ENCODE assay signal across 9 mouse cellular contexts in genomic region chr9:14697903-14698302, GRCm38 (mm10). TPM values are rescaled to one million over a fixed set of nuclear protein-coding genes. Genes with fewer than 3 reads are reported as not detected.
DNase-seq lines count a peak whose midpoint lies in the region; ATAC-seq and TF ChIP-seq lines count a peak whose summit lies in the region.
"Had no signal": no experiment of that assay in that cellular context is flagged by ENCODE, and none has a peak within 500 bp of the region (broad histone marks: within the 10 kb centered on the region; RNA-seq: fewer than 3 reads in every experiment).

No protein-coding gene starts in this region.

- no peaks in the 10 kb centered on the region for H3K4me1 ChIP-seq in bone marrow, adult 2 months (ENCODE audit: control insufficient read depth, insufficient read depth, low read length)
- H3K4me1 ChIP-seq: neural tube, embryonic 12.5 days had no signal

- no peak overlapping the region for H3K27ac ChIP-seq in bone marrow, adult 2 months (ENCODE audit: control insufficient read depth, insufficient read depth, low read depth, low read length, poor library complexity)
- H3K27ac ChIP-seq: neural tube, embryonic 12.5 days had no signal

- ATAC-seq in frontal cortex, adult (ENCODE audit: low TSS enrichment), result 0 out of 2 replicates have a peak, but pooled peaks have one; percentile 11

- TF ChIP-seq POLR2A in bone marrow, adult 2 months (IDR thresholded peaks at IDR 0.05; ENCODE audit: borderline replicate concordance, control insufficient read depth, low read depth, low read length), result no peak

- WGBS in bone marrow, adult 2 months, result 39% methylated on average over 4 of the region's 4 CpGs

- no peak for DNase-seq in frontal cortex, postnatal 36 days (ENCODE audit: low spot score in 2 of 2)
- peak; percentile 67 for DNase-seq in A20 (ENCODE audit: low read depth, low spot score)
- DNase-seq in lung, postnatal 36 days, result peak; percentile 67
- no peak for DNase-seq in neural tube, embryonic 10.5 days (ENCODE audit: extremely low spot score, low spot score)
- DNase-seq in ovary, postnatal 10 days (ENCODE audit: low spot score), result no peak
- DNase-seq in gastrocnemius, postnatal 14 days, result no peak

- intact Hi-C loops in gastrocnemius, postnatal 14 days (cut with DNase I; ENCODE audit: low total_unique reads), result loop anchor here (5.0 kb wide), 1 partner anchor 176 kb away; no protein-coding TSS in a partner anchor

- H3K4me3 ChIP-seq in bone marrow, adult 2 months (replicated peaks; ENCODE audit: control insufficient read depth, low read depth, low read length), result no peak overlapping the region
- H3K4me3 ChIP-seq: neural tube, embryonic 12.5 days had no signal

- peak; percentile 78 for TF ChIP-seq CTCF in bone marrow, adult 2 months (IDR thresholded peaks at IDR 0.05; ENCODE audit: control insufficient read depth, insufficient read depth, low read length)

RNA-seq across cellular contexts. Expression of gene Piwil4, which starts 42.6 kb away (rescaled TPM):
- 3.5 and 8.3 TPM in 2 replicates for polyA plus RNA-seq in bone marrow, adult 2 months (2011; ENCODE audit: insufficient read depth, insufficient read length, low replicate concordance, missing spikeins)
- total RNA-seq in gastrocnemius, postnatal 14 days (2021), result under 1 TPM in 1 of 2 experiments, not detected in 1; 0.10 TPM

RNA-seq across cellular contexts. Expression of gene Amotl1, which starts 53.0 kb away (rescaled TPM):
- 2.7 and 2.9 TPM in 2 replicates for polyA plus RNA-seq in bone marrow, adult 2 months (2011; ENCODE audit: insufficient read depth, insufficient read length, low replicate concordance, missing spikeins)
- total RNA-seq in gastrocnemius, postnatal 14 days (2021), result 100 to 1,000 TPM; 264 to 270 TPM

RNA-seq across cellular contexts. Expression of gene Fut4, which starts 54.3 kb away (rescaled TPM):
- polyA plus RNA-seq in bone marrow, adult 2 months (2011; ENCODE audit: insufficient read depth, insufficient read length, low replicate concordance, missing spikeins), result 1.0 and 2.2 TPM in 2 replicates
- under 1 TPM; 0.53 to 0.66 TPM for total RNA-seq in gastrocnemius, postnatal 14 days (2021)

Comparison
In these comparisons a context has a peak if more than half of its experiments do, and no peak if none do; other contexts are left out.
1. DNase-seq: peak in A20 (single experiment) and lung, postnatal 36 days (single experiment); none in frontal cortex, postnatal 36 days (0 of 2), neural tube, embryonic 10.5 days (single experiment), ovary, postnatal 10 days (single experiment) and gastrocnemius, postnatal 14 days (single experiment).